ENCODE assay signal across 9 mouse cellular contexts in the genomic region with DNA sequence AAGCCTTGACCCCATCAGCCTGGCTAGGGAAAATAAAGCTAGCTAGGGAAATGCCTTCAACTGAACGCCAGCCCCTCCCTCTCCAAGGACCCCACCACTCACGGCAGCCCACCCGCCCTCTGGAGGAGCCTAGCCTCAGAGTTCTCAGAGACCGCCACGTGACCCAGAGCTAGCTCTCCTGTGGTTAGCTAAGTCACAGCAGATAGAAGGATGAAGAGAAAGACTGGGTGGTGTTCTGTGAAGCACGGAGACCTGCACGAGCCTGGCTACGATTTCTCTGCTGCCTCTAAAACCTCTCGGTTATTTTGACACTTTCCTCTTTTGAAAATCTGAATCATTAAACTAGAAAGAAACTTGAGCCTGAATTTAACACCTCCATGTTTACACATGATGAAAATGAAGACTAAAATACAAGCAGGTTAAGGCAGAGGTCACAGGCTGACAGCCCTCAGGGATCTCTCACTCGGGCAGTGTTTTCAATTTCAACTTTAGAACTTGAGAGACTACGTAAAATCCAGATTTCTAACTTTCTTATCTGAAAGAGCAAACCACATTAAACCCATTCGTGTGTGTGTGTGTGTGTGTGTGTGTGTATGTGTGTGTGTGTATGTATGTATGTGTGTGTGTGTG. TPM values are rescaled to one million over a fixed set of nuclear protein-coding genes. Genes with fewer than 3 reads are reported as not detected.
DNase-seq lines count a peak whose midpoint lies in the region; ATAC-seq lines count a peak whose summit lies in the region.
"Had no signal": no experiment of that assay in that cellular context is flagged by ENCODE, and none has a peak within 500 bp of the region (broad histone marks: within the 10 kb centered on the region; RNA-seq: fewer than 3 reads in every experiment).

No protein-coding gene starts in this region.

- no peak overlapping the region for H3K4me3 ChIP-seq in kidney, embryonic 15.5 days (replicated peaks)
- H3K4me3 ChIP-seq in limb, embryonic 11.5 days (ENCODE audit: low read depth, low read length) = no peak overlapping the region
- H3K4me3 ChIP-seq in stomach, embryonic 16.5 days (replicated peaks; ENCODE audit: low read length) = no peak overlapping the region
- H3K4me3 ChIP-seq: midbrain, embryonic 12.5 days had no signal

- 13% methylated on average over 12 of the region's 12 CpGs for WGBS in kidney, embryonic 15.5 days
- WGBS in limb, embryonic 11.5 days = 18% methylated on average over 12 of the region's 12 CpGs
- WGBS in stomach, embryonic 16.5 days = 20% methylated on average over 12 of the region's 12 CpGs

- no peaks in the 10 kb centered on the region for H3K9me3 ChIP-seq in kidney, embryonic 15.5 days (replicated peaks)
- no peaks in the 10 kb centered on the region for H3K9me3 ChIP-seq in limb, embryonic 11.5 days (ENCODE audit: control insufficient read depth, low read length)
- no peaks in the 10 kb centered on the region for H3K9me3 ChIP-seq in stomach, embryonic 16.5 days (replicated peaks; ENCODE audit: control insufficient read depth, low read length)
- H3K9me3 ChIP-seq: midbrain, embryonic 12.5 days had no signal

- peaks cover 25% of the 10 kb centered on the region for H3K4me1 ChIP-seq in kidney, embryonic 15.5 days
- H3K4me1 ChIP-seq in limb, embryonic 11.5 days (ENCODE audit: control insufficient read depth, insufficient read depth, low read length) = peaks cover 4% of the 10 kb centered on the region; the same call in 1 of the 2 replicates
- peaks cover 24% of the 10 kb centered on the region for H3K4me1 ChIP-seq in stomach, embryonic 16.5 days (ENCODE audit: control insufficient read depth, insufficient read depth, low read length)

- ATAC-seq in kidney, embryonic 15.5 days (replicated peaks; ENCODE audit: low FRiP score) = peak; percentile 75
- no peak for ATAC-seq in limb, embryonic 11.5 days (ENCODE audit: insufficient number of reproducible peaks, low FRiP score, low TSS enrichment, low read depth)
- ATAC-seq in stomach, embryonic 16.5 days (ENCODE audit: insufficient read depth, low FRiP score) = no peak

- peaks cover 11% of the 10 kb centered on the region for H3K36me3 ChIP-seq in kidney, embryonic 15.5 days
- no peaks in the 10 kb centered on the region; the same call in 1 of the 2 replicates for H3K36me3 ChIP-seq in limb, embryonic 11.5 days (ENCODE audit: control insufficient read depth, insufficient read depth, low read length)
- H3K36me3 ChIP-seq in stomach, embryonic 16.5 days (ENCODE audit: control insufficient read depth, insufficient read depth, low read length) = no peaks in the 10 kb centered on the region

- no peak overlapping the region for H3K9ac ChIP-seq in kidney, embryonic 15.5 days
- no peak overlapping the region for H3K9ac ChIP-seq in limb, embryonic 11.5 days (ENCODE audit: low read length)
- no peak overlapping the region for H3K9ac ChIP-seq in stomach, embryonic 16.5 days (ENCODE audit: low read length)
- H3K9ac ChIP-seq: midbrain, embryonic 12.5 days had no signal

- H3K27me3 ChIP-seq in kidney, embryonic 15.5 days = no peaks in the 10 kb centered on the region
- H3K27me3 ChIP-seq in limb, embryonic 11.5 days (ENCODE audit: control insufficient read depth, insufficient read depth, low read length) = no peaks in the 10 kb centered on the region
- no peaks in the 10 kb centered on the region for H3K27me3 ChIP-seq in stomach, embryonic 16.5 days (ENCODE audit: control insufficient read depth, insufficient read depth, low read length)
- H3K27me3 ChIP-seq: midbrain, embryonic 12.5 days had no signal

- 0 out of 2 replicates have a peak overlapping the region, but pooled peaks have one; percentile 21 for H3K4me2 ChIP-seq in kidney, embryonic 15.5 days
- H3K4me2 ChIP-seq in limb, embryonic 11.5 days (ENCODE audit: low read depth, severe bottlenecking) = no peak overlapping the region
- no peak overlapping the region for H3K4me2 ChIP-seq in stomach, embryonic 16.5 days (ENCODE audit: low read depth, low read length)
- H3K4me2 ChIP-seq: midbrain, embryonic 12.5 days had no signal

- peak overlapping the region; percentile 32; the same call in 1 of the 2 replicates for H3K27ac ChIP-seq in kidney, embryonic 15.5 days
- no peak overlapping the region for H3K27ac ChIP-seq in limb, embryonic 11.5 days (replicated peaks; ENCODE audit: low read depth, low read length)
- H3K27ac ChIP-seq in stomach, embryonic 16.5 days (ENCODE audit: low read length) = peak overlapping the region; percentile 22; the same call in 1 of the 2 replicates
- H3K27ac ChIP-seq: midbrain, embryonic 12.5 days had no signal

- no peak for DNase-seq in kidney, adult 9 months
- peak; percentile 79 for DNase-seq in embryo, embryonic 10 days (ENCODE audit: low spot score)
- peak; percentile 49 for DNase-seq in limb, embryonic 11.5 days (ENCODE audit: low spot score)
- DNase-seq in lung, postnatal 36 days = no peak
- DNase-seq in left cerebral cortex, postnatal 25 days (ENCODE audit: low spot score in 2 of 2) = no peak
- no peak for DNase-seq in gastrocnemius, postnatal 10 days

- intact Hi-C loops in left cerebral cortex, postnatal 25 days (cut with DNase I) = no loop called here

RNA-seq across cellular contexts. Expression of a gene that starts 8.3 kb away (rescaled TPM):
- 20.6 and 21.9 TPM in 2 replicates for polyA plus RNA-seq in kidney, embryonic 15.5 days (2015; fragmentation: Nextera tagmentation; extraction: Ambion mirVana)
- polyA plus RNA-seq in limb, embryonic 11.5 days (2014; fragmentation: Nextera tagmentation; extraction: Ambion mirVana) = 14.8 and 18.7 TPM in 2 replicates
- polyA plus RNA-seq in stomach, embryonic 16.5 days (2015; fragmentation: Nextera tagmentation; extraction: Ambion mirVana) = 15.6 and 19.1 TPM in 2 replicates
- 10 to 100 TPM; 12.7 to 13.4 TPM for total RNA-seq in left cerebral cortex, postnatal 25 days (2021)
- total RNA-seq in gastrocnemius, postnatal 10 days (2021) = 10 to 100 TPM; 16.7 to 25.1 TPM

Comparison
In these comparisons a context has a peak if more than half of its experiments do, and no peak if none do; other contexts are left out.
1. DNase-seq: peak in embryo, embryonic 10 days (single experiment) and limb, embryonic 11.5 days (single experiment); none in kidney, adult 9 months (single experiment), lung, postnatal 36 days (single experiment), left cerebral cortex, postnatal 25 days (0 of 2) and gastrocnemius, postnatal 10 days (single experiment).